Mouse (Mus musculus): ENCODE measurements around the gene Tmcc3.

DNA sequence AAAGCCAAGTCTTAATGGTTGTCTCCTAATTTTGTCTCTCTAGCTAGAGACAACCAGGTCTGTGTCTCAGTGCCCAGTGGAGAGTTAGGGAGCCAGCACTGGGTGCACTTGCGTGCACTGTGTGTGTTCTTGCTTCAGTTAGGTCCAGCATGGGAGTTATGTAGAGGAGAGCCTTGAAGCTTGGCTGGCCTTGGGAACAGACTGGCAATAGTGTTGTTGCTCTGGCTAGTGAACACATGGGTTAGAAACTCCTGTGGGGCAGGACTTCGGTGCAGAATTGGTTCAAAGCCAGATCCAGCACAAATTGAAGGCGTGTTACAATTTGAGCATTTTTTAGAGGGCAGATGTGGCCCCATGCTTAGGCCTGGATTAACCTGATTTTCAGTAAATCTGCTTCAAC, 179.3 kb downstream of the Tmcc3 start:
- no peak for TF ChIP-seq CTCF (IDR thresholded peaks at IDR 0.05; ENCODE audit: low read depth)
- no peak for TF ChIP-seq EP300 (optimal IDR thresholded peaks at IDR 0.05)

Data from stomach, postnatal 0 days (tissue).